Mouse (Mus musculus) limb, embryonic 12.5 days (tissue): ENCODE measurements around the gene Hepacam2. TPM values are rescaled to one million over a fixed set of nuclear protein-coding genes. Genes with fewer than 3 reads are reported as not detected.

Experiments
- ATAC-seq: fragments of 200-750 bp; cut with Nextera tagmentation; 2 replicates; pipeline ENCODE4 v1.8.0; 2017; ENCODE audit warnings: low read depth, moderate TSS enrichment; ENCODE audit not compliant: insufficient number of reproducible peaks, insufficient read depth, low FRiP score, low TSS enrichment
- H3K27ac ChIP-seq: fragments of 300-500 bp; sonication (generic); 2 replicates; pipeline ENCODE4 v1.5.1; 2016; ENCODE audit warnings: mild to moderate bottlenecking, moderate library complexity
- H3K27me3 ChIP-seq: fragments of 300-500 bp; sonication (generic); 2 replicates; pipeline ENCODE4 v1.6.1; 2016; ENCODE audit warnings: mild to moderate bottlenecking, moderate library complexity
- H3K36me3 ChIP-seq: fragments of 300-500 bp; sonication (generic); 2 replicates; pipeline ENCODE4 v1.6.1; 2016; ENCODE audit warnings: mild to moderate bottlenecking, moderate library complexity
- H3K4me1 ChIP-seq: fragments of 300-500 bp; sonication (generic); replicated peaks from 2 replicates; pipeline ENCODE4 v1.6.1; 2016
- H3K4me2 ChIP-seq: fragments of 300-500 bp; sonication (generic); 2 replicates; pipeline ENCODE4 v1.6.1; 2016; ENCODE audit warnings: mild to moderate bottlenecking, moderate library complexity
- H3K4me3 ChIP-seq: fragments of 300-500 bp; sonication (generic); replicated peaks from 2 replicates; pipeline ENCODE4 v1.5.1; 2016; ENCODE audit warnings: mild to moderate bottlenecking
- H3K9ac ChIP-seq: fragments of 300-500 bp; sonication (generic); replicated peaks from 2 replicates; pipeline ENCODE4 v1.6.1; 2016; ENCODE audit warnings: mild to moderate bottlenecking, moderate library complexity
- H3K9me3 ChIP-seq: fragments of 300-500 bp; sonication (generic); 2 replicates; pipeline ENCODE4 v1.6.1; 2016; ENCODE audit warnings: mild to moderate bottlenecking, moderate library complexity
- WGBS: fragments of 180-500 bp; shearing (Covaris S2); methylation state at CpG from one replicate; pipeline ENCODE4 v1.1.7; 2016; 5-methylcytosine and 5-hydroxymethylcytosine counted together
- polyA plus RNA-seq: library from polyadenylated mRNA; unstranded; fragments of >200 nt; fragmentation: Nextera tagmentation; extraction: Ambion mirVana; gene quantifications from 2 replicates; pipeline ENCODE4 v1.2.1, GENCODE M21; 2016

The Hepacam2 gene
- polyA plus RNA-seq: 0.30 and 0.31 TPM in 2 replicates

GRCm38 (mm10) chr6:3498162-3498848 lies at the start of gene Hepacam2, which contains the start of gene Vps50:
TSS of gene Hepacam2 (minus strand) at chr6:3498298.
TSS of gene Vps50 (plus strand) at chr6:3498382.
- no peaks in the 10 kb centered on the region for H3K27me3 ChIP-seq
- ATAC-seq: peak; percentile 98
- H3K4me3 ChIP-seq: peak within 1 kb of the TSS; percentile 73
- H3K36me3 ChIP-seq: no peaks in the 10 kb centered on the region
- WGBS: 1% methylated on average over 28 of the region's 28 CpGs
- H3K9ac ChIP-seq: peak within 1 kb of the TSS; percentile 58
- H3K9me3 ChIP-seq: no peaks in the 10 kb centered on the region
- peaks cover 4% of the 10 kb centered on the region; the same call in 1 of the 2 replicates for H3K4me1 ChIP-seq
- peak within 1 kb of the TSS; percentile 78 for H3K4me2 ChIP-seq
- H3K27ac ChIP-seq: no peak within 1 kb of the TSS

DNA sequence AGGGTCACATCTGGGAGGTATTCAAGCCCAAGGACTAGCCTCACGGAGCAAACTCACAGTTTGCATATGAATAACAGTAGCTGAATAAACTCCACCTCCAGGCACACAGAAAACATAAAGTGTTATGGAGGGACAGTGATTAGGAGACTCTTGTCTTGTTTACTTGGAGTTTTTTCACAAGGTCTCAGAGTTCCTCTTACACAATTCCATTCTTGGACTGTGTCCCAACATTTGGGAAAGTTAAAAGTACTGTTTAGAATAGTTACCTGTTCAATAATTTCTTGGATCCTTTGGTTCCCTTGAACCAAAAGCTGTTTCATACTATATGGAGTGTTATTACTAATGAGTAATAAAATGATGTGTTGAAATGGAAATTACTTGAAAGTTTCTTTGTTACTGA lies 46.9 kb upstream of the Hepacam2 start:
- H3K4me3 ChIP-seq: no peak overlapping the region
- no peaks in the 10 kb centered on the region for H3K36me3 ChIP-seq
- no peak overlapping the region for H3K9ac ChIP-seq
- ATAC-seq: no peak
- H3K4me2 ChIP-seq: no peak overlapping the region
- no peaks in the 10 kb centered on the region for H3K9me3 ChIP-seq
- 57% methylated on average over 1 of the region's 1 CpGs for WGBS
- no peaks in the 10 kb centered on the region for H3K27me3 ChIP-seq
- H3K4me1 ChIP-seq: no peaks in the 10 kb centered on the region
- H3K27ac ChIP-seq: no peak overlapping the region

DNA sequence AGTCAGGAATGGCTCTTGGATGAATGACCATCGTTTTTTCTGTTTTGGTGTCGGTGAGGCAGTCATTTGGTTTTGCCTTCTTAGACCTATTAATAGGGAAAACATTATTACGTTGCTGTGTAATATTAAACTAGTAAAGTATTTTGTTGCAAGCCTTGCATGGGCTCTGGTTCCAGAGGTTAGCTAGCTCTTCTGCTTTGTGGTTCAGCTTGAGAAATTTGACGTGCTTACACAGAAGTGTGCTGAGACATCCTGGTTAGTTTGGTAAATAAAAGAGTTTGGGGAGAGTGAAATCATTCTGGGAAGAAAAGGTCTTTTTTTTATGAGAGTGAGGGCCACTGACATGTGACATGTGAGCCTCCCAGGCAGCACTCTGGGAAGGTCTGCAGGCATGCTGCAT lies 45.8 kb upstream of the Hepacam2 start:
- WGBS: 82% methylated on average over 4 of the region's 4 CpGs
- no peak overlapping the region for H3K27ac ChIP-seq
- no peak overlapping the region for H3K9ac ChIP-seq
- no peaks in the 10 kb centered on the region for H3K36me3 ChIP-seq
- H3K4me1 ChIP-seq: 0 out of 2 replicates have a peak, but pooled peaks cover 3% of the 10 kb centered on the region
- no peak overlapping the region for H3K4me3 ChIP-seq
- H3K27me3 ChIP-seq: no peaks in the 10 kb centered on the region
- ATAC-seq: no peak
- H3K9me3 ChIP-seq: no peaks in the 10 kb centered on the region
- no peak overlapping the region for H3K4me2 ChIP-seq

DNA sequence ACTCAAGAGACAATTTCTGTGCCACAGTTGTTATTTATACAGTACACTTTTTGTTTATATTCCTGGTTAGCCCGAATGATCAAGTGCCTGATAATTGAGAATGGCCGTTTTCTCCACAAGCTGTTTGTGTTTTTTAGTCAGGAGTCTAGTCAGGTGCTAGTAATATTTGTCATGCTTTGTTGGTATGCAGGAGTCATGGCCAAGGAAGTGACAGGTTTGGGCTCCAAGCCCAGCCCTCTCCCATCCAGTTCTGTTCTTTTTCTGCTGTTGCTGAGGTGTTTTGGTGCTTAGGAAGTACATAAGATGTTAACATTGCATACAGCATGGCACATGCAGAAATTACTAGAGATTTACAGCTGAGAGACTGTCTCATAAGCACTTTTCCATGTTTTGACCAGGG lies 41.4 kb upstream of the Hepacam2 start:
- Histone ChIP-seq H3K27ac (0 out of 2 replicates have a peak overlapping the region, but pooled peaks have one; percentile 14), H3K4me1 (0 out of 2 replicates have a peak, but pooled peaks cover 3% of the 10 kb centered on the region), H3K9ac (no peak overlapping the region), H3K4me3 (no peak overlapping the region), H3K36me3 (peaks cover 3% of the 10 kb centered on the region; the same call in 1 of the 2 replicates), H3K4me2 (no peak overlapping the region), H3K27me3 (no peaks in the 10 kb centered on the region), H3K9me3 (no peaks in the 10 kb centered on the region)
- 76% methylated on average over 2 of the region's 2 CpGs for WGBS
- no peak for ATAC-seq

DNA sequence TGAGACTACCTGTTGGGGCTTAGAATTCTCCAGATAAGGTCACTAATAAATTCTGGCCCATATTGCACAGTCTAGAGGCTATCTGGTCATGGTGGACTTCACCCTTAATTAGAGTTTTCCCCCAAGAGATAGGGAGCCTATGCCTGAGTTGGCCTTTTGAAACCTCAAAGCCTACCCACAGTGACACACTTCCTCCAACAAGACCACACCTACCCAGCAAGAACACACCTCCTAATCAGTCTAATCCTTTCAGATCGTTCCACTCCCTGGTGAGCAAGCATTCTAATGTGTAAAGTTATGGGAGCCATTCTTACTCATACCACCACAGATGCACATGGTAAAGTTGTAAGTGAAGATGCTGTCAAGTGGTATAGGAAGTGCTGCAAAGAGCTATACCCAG lies 38.0 kb upstream of the Hepacam2 start:
- no peak for ATAC-seq
- 74% methylated on average over 1 of the region's 1 CpGs for WGBS
- Histone ChIP-seq H3K36me3 (peaks cover 3% of the 10 kb centered on the region; the same call in 1 of the 2 replicates), H3K9ac (no peak overlapping the region), H3K4me1 (0 out of 2 replicates have a peak, but pooled peaks cover 3% of the 10 kb centered on the region), H3K9me3 (no peaks in the 10 kb centered on the region), H3K4me2 (no peak overlapping the region), H3K27me3 (no peaks in the 10 kb centered on the region), H3K27ac (no peak overlapping the region), H3K4me3 (no peak overlapping the region)

DNA sequence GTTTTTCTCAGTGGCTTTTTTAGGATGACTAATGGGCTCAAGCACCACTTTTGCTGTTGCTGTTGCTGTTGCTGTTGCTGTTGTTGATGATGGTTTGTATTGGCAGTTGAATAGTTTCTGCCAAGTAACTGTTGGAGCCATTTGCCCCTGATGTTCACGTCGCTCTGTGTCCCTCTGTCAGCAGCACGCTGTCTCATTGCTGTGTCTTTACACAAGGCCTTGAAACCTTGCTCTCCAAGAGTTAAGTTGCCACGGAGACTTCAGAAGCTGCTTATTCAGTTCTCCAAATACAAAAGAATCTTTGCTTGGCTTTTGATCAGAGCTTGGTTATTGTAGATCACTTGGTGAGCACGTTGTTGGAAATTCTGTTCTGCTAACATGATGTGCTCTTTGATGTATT lies 33.3 kb upstream of the Hepacam2 start:
- H3K4me2 ChIP-seq: no peak overlapping the region
- no peak overlapping the region for H3K9ac ChIP-seq
- ATAC-seq: no peak
- no peaks in the 10 kb centered on the region for H3K9me3 ChIP-seq
- 82% methylated on average over 5 of the region's 5 CpGs for WGBS
- H3K27ac ChIP-seq: no peak overlapping the region
- H3K4me1 ChIP-seq: no peaks in the 10 kb centered on the region
- H3K27me3 ChIP-seq: no peaks in the 10 kb centered on the region
- no peak overlapping the region for H3K4me3 ChIP-seq
- H3K36me3 ChIP-seq: peaks cover 3% of the 10 kb centered on the region; the same call in 1 of the 2 replicates

- Histone ChIP-seq H3K4me2 (no peak overlapping the region), H3K4me3 (no peak overlapping the region), H3K27ac (no peak overlapping the region), H3K9me3 (no peaks in the 10 kb centered on the region), H3K9ac (no peak overlapping the region), H3K27me3 (no peaks in the 10 kb centered on the region), H3K4me1 (no peaks in the 10 kb centered on the region), H3K36me3 (no peaks in the 10 kb centered on the region)
- no peak for ATAC-seq
- WGBS: 88% methylated on average over 4 of the region's 4 CpGs
These were observed 30.1 kb upstream of the Hepacam2 start for GRCm38 (mm10) chr6:3528198-3528597.

GRCm38 (mm10) chr6:3512611-3513010 lies 14.5 kb upstream of the Hepacam2 start:
- ATAC-seq: peak; percentile 56; the same call in 1 of the 2 replicates
- WGBS: 25% methylated on average over 3 of the region's 3 CpGs

DNA sequence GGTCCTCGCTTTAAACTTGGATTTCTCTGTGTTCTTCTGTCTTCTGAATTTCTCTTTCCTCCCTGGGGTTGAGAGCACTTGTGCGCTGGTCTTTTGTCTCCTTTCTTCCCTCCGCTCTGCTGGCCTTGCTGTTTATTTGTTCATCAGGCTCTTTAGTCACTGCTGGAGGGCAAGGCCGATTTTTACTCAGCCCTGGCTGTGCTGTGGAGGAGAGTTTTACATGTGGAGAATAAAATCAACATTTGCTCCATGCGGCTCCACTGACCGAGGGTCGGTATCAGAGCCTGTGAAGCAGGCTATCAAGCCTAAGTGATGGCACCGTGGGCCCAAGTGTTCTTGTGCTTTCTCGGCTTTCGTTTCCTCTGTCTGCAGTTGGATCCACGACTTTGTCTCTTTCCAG lies 13.5 kb upstream of the Hepacam2 start:
- H3K4me1 ChIP-seq: peaks cover 18% of the 10 kb centered on the region
- WGBS: 65% methylated on average over 11 of the region's 11 CpGs
- no peaks in the 10 kb centered on the region for H3K36me3 ChIP-seq
- no peaks in the 10 kb centered on the region for H3K27me3 ChIP-seq
- no peak overlapping the region for H3K4me3 ChIP-seq
- no peaks in the 10 kb centered on the region for H3K9me3 ChIP-seq
- no peak for ATAC-seq
- H3K9ac ChIP-seq: no peak overlapping the region
- no peak overlapping the region for H3K4me2 ChIP-seq
- 0 out of 2 replicates have a peak overlapping the region, but pooled peaks have one; percentile 50 for H3K27ac ChIP-seq

More at GRCm38 (mm10) chr6:3512611-3513010, 14.5 kb upstream of the Hepacam2 start:
- no peak overlapping the region for H3K27ac ChIP-seq
- no peak overlapping the region for H3K4me2 ChIP-seq
- H3K27me3 ChIP-seq: no peaks in the 10 kb centered on the region
- peaks cover 18% of the 10 kb centered on the region for H3K4me1 ChIP-seq
- H3K4me3 ChIP-seq: no peak overlapping the region
- H3K36me3 ChIP-seq: peaks cover 3% of the 10 kb centered on the region; the same call in 1 of the 2 replicates
- H3K9ac ChIP-seq: no peak overlapping the region
- no peaks in the 10 kb centered on the region for H3K9me3 ChIP-seq

DNA sequence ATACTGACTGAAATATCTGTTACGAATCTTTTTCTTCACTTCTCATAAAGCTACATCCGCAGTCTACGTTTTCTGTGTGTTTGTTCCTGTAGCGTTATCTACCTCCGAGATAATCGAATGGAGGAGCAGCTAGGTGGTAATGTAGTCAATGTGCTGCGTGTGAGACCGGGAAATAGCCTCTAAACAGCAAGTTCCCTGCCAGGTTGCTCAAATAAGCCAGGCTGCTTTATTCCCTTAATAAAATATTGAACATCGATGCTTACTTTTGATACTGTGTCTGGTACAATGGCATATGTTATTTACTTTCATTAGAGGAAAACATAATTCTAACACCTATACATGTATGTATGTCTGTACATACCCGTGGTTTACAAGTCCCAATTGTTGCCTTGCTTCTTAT lies 13.0 kb upstream of the Hepacam2 start:
- WGBS: 76% methylated on average over 10 of the region's 10 CpGs

GRCm38 (mm10) chr6:3509782-3510181 lies 11.7 kb upstream of the Hepacam2 start:
- peaks cover 18% of the 10 kb centered on the region for H3K4me1 ChIP-seq
- ATAC-seq: no peak
- H3K27me3 ChIP-seq: no peaks in the 10 kb centered on the region
- H3K36me3 ChIP-seq: no peaks in the 10 kb centered on the region
- H3K27ac ChIP-seq: no peak overlapping the region
- H3K9ac ChIP-seq: no peak overlapping the region
- no peak overlapping the region for H3K4me2 ChIP-seq
- no peaks in the 10 kb centered on the region for H3K9me3 ChIP-seq
- H3K4me3 ChIP-seq: no peak overlapping the region
- WGBS: 30% methylated on average over 2 of the region's 2 CpGs

More for the DNA sequence above, 13.0 kb upstream of the Hepacam2 start:
- H3K27me3 ChIP-seq: no peaks in the 10 kb centered on the region
- H3K36me3 ChIP-seq: no peaks in the 10 kb centered on the region
- no peaks in the 10 kb centered on the region for H3K9me3 ChIP-seq
- H3K9ac ChIP-seq: no peak overlapping the region
- H3K4me1 ChIP-seq: peaks cover 18% of the 10 kb centered on the region
- no peak overlapping the region for H3K4me2 ChIP-seq
- no peak overlapping the region for H3K27ac ChIP-seq
- no peak overlapping the region for H3K4me3 ChIP-seq
- no peak for ATAC-seq
